Mouse (Mus musculus): ENCODE data around the gene Slc6a3.

Slc6a3 gene

GRCm38 (mm10) chr13:73536403-73536821, at the start of gene Slc6a3:
Gene Slc6a3, plus strand, starts transcription at chr13:73536747.
- in situ Hi-C loops (cut with MboI; ENCODE audit: unreplicated experiment in 2 of 2): no loop called here

GRCm38 (mm10) chr13:73488105-73488504, 48.4 kb upstream of the Slc6a3 start:
- in situ Hi-C loops (cut with MboI; ENCODE audit: unreplicated experiment in 2 of 2): no loop called here

- in situ Hi-C loops (cut with MboI; ENCODE audit: unreplicated experiment in 2 of 2): no loop called here
These were observed 47.8 kb upstream of the Slc6a3 start for GRCm38 (mm10) chr13:73488707-73489106.

GRCm38 (mm10) chr13:73489986-73490385, 46.6 kb upstream of the Slc6a3 start:
- in situ Hi-C loops (cut with MboI; ENCODE audit: unreplicated experiment in 2 of 2): no loop called here

GRCm38 (mm10) chr13:73490564-73491170, 45.9 kb upstream of the Slc6a3 start:
- in situ Hi-C loops (cut with MboI; ENCODE audit: unreplicated experiment in 2 of 2): no loop called here

GRCm38 (mm10) chr13:73493183-73493582, 43.4 kb upstream of the Slc6a3 start:
- in situ Hi-C loops (cut with MboI; ENCODE audit: unreplicated experiment in 2 of 2): no loop called here

- in situ Hi-C loops (cut with MboI; ENCODE audit: unreplicated experiment in 2 of 2): no loop called here
These were observed 42.0 kb upstream of the Slc6a3 start for GRCm38 (mm10) chr13:73494528-73494927.

- in situ Hi-C loops (cut with MboI; ENCODE audit: unreplicated experiment in 2 of 2): no loop called here
These were observed 40.4 kb upstream of the Slc6a3 start for GRCm38 (mm10) chr13:73496137-73496536.

- in situ Hi-C loops (cut with MboI; ENCODE audit: unreplicated experiment in 2 of 2): loop anchor here in 1 of 2 experiments (10.0 kb wide), 1 partner anchor 175 kb away; the partner anchor contains the start of genes Mrpl36 and Ndufs6
These were observed 36.5 kb upstream of the Slc6a3 start for GRCm38 (mm10) chr13:73499893-73500604.

GRCm38 (mm10) chr13:73502719-73503118, 33.8 kb upstream of the Slc6a3 start:
- in situ Hi-C loops (cut with MboI; ENCODE audit: unreplicated experiment in 2 of 2): loop anchor here in 1 of 2 experiments (10.0 kb wide), 1 partner anchor 178 kb away; the partner anchor contains the start of genes Mrpl36 and Ndufs6

GRCm38 (mm10) chr13:73505686-73506467, 30.7 kb upstream of the Slc6a3 start:
- in situ Hi-C loops (cut with MboI; ENCODE audit: unreplicated experiment in 2 of 2): loop anchor here (5.0 to 10.0 kb wide), 2 partner anchors 79 to 181 kb away; partner anchors contain the start of genes Mrpl36 (in 1 of the 2) and Ndufs6 (in 1 of the 2)

GRCm38 (mm10) chr13:73508817-73509550, 27.6 kb upstream of the Slc6a3 start:
- in situ Hi-C loops (cut with MboI; ENCODE audit: unreplicated experiment in 2 of 2): loop anchor here (5.0 to 10.0 kb wide), 2 partner anchors 82 to 184 kb away; partner anchors contain the start of genes Mrpl36 (in 1 of the 2) and Ndufs6 (in 1 of the 2)

- in situ Hi-C loops (cut with MboI; ENCODE audit: unreplicated experiment in 2 of 2): loop anchor here (5.0 to 10.0 kb wide), 5 partner anchors 83 to 205 kb away; partner anchors contain the start of genes Mrpl36 (in 1 of the 2) and Ndufs6 (in 1 of the 2)
These were observed 26.7 kb upstream of the Slc6a3 start for GRCm38 (mm10) chr13:73509869-73510268.

- in situ Hi-C loops (cut with MboI; ENCODE audit: unreplicated experiment in 2 of 2): loop anchor here (5.0 to 10.0 kb wide), 3 partner anchors 109 to 202 kb away; no protein-coding TSS in a partner anchor
These were observed 23.5 kb upstream of the Slc6a3 start for GRCm38 (mm10) chr13:73512776-73513673.

GRCm38 (mm10) chr13:73516886-73517285, 19.7 kb upstream of the Slc6a3 start:
- in situ Hi-C loops (cut with MboI; ENCODE audit: unreplicated experiment in 2 of 2): loop anchor here (5.0 to 10.0 kb wide), 3 partner anchors 198 to 395 kb away; no protein-coding TSS in a partner anchor

- in situ Hi-C loops (cut with MboI; ENCODE audit: unreplicated experiment in 2 of 2): no loop called here
These were observed 2.8 kb upstream of the Slc6a3 start for GRCm38 (mm10) chr13:73533716-73534115.

- in situ Hi-C loops (cut with MboI; ENCODE audit: unreplicated experiment in 2 of 2): no loop called here
These were observed 1.3 kb upstream of the Slc6a3 start for GRCm38 (mm10) chr13:73535287-73535686.

- in situ Hi-C loops (cut with MboI; ENCODE audit: unreplicated experiment in 2 of 2): no loop called here
These were observed 277 bp downstream of the Slc6a3 start for GRCm38 (mm10) chr13:73536824-73537223.

- in situ Hi-C loops (cut with MboI; ENCODE audit: unreplicated experiment in 2 of 2): no loop called here
These were observed 27.7 kb downstream of the Slc6a3 start for GRCm38 (mm10) chr13:73564201-73564600.
